Mouse (Mus musculus) ovary, adult 10 weeks (tissue): ENCODE measurements around the gene Pde5a. TPM values are rescaled to one million over a fixed set of nuclear protein-coding genes. Genes with fewer than 3 reads are reported as not detected.

ENCODE experiments used
- polyA plus RNA-seq: library from polyadenylated mRNA; stranded (reverse); fragments of 350-450 nt; fragmentation: Illumina TruSeq; extraction: RNeasy Lipid Tissue Mini Kit (QIAGEN cat#74804); gene quantifications from one replicate; pipeline ENCODE4 v1.2.3, GENCODE M21; 2014

The Pde5a gene
- 84.2 TPM for polyA plus RNA-seq

DNA sequence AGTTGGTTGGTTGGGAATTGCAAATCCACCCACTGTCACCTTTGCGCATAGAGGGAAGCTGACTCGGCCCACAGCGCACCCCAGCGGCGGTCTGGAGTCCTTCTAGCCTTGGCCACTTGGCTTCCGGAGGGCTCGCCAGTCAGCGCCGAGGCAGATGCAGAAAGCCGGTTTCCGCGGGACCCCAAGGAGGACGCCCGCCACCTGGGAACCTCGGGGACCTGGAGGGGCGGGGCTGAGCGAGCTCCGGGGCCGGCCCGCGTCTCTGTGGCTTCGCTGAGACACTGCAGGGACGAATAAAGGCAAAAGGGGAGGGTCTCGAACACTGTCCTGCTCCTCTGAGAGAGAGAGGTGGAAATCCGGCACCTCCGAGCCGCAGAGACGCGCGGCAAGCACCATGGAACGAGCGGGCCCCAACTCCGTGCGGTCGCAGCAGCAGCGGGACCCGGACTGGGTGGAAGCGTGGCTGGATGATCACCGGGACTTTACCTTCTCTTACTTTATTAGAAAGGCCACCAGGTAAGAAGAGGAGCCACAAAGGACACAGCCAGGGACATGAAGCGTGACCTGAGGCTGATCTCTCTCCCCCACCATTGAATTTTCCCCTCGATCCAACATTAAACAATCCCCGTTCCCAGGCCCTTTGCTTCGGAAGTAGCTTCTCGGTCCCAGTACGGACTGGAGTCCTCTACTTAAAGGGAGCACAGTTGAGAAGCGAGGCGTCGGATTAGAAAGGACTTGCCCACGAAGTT lies at the start of gene Pde5a:
Pde5a (plus strand) TSS at position 96 of the 749 bp plus-strand sequence.

DNA sequence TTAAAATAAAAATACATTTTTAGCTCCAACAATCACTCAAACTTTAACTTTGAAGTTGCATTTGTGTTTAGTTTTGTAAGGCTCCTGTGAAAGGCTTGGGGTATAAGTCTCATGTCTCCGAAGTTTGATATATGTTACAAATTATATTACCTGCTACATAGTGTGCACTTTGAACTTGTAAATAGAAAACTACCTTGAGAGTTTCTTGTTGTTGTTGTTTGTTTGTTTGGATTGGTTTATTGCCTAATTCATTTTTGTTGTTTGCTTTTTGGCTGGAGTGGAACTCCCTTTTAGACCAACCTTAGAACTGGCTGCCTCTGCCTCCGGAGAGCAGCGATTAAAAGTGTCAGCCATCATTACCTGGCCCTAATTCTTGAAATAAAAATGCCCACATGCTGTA lies 166.0 kb downstream of the Pde5a start, which contains the start of gene Fabp2:
Fabp2 (plus strand) TSS at position 301 of the 400 bp plus-strand sequence.

Other genes starting within 250 kb of the Pde5a start
- gene Fnbp1l, start 109.2 kb upstream of the Pde5a start, polyA plus RNA-seq, result 128 TPM
- gene Fabp2, start 166.1 kb downstream of the Pde5a start, polyA plus RNA-seq, result not detected
- not detected for gene Gm10959, start 190.4 kb downstream of the Pde5a start, polyA plus RNA-seq
- 49.6 TPM for gene 1810037I17Rik, start 195.3 kb downstream of the Pde5a start, polyA plus RNA-seq